Mouse (Mus musculus): ENCODE results near the gene Cylc2. TPM values are rescaled to one million over a fixed set of nuclear protein-coding genes. Genes with fewer than 3 reads are reported as not detected.

Gene Cylc2
- total RNA-seq (2014; fragmentation: Nextera tagmentation) (not detected in 2 replicates), total RNA-seq (2017) (not detected in 2 replicates)

GRCm38 (mm10) chr4:51216378-51216777, at the start of gene Cylc2:
Cylc2 (plus strand) TSS chr4:51216678.
- no peak for ATAC-seq (replicated peaks; ENCODE audit: poor library complexity, severe bottlenecking)
